Mouse (Mus musculus): ENCODE data around the gene C1qtnf9.

Gene C1qtnf9

GRCm38 (mm10) chr14:60751581-60751980, 16.4 kb upstream of the C1qtnf9 start:
- DNase-seq (ENCODE audit: low spot score in 2 of 2) = no peak

GRCm38 (mm10) chr14:60752892-60753800, 14.8 kb upstream of the C1qtnf9 start:
- DNase-seq (ENCODE audit: low spot score in 2 of 2) = no peak

- DNase-seq (ENCODE audit: low spot score in 2 of 2) = no peak
Observed at GRCm38 (mm10) chr14:60753801-60754126, 14.2 kb upstream of the C1qtnf9 start.

GRCm38 (mm10) chr14:60754656-60755055, 13.3 kb upstream of the C1qtnf9 start:
- no peak for DNase-seq (ENCODE audit: low spot score in 2 of 2)

- DNase-seq (ENCODE audit: low spot score in 2 of 2) = no peak
Observed at GRCm38 (mm10) chr14:60756271-60756670, 11.7 kb upstream of the C1qtnf9 start.

GRCm38 (mm10) chr14:60757265-60757664, 10.7 kb upstream of the C1qtnf9 start:
- no peak for DNase-seq (ENCODE audit: low spot score in 2 of 2)

GRCm38 (mm10) chr14:60757722-60758121, 10.2 kb upstream of the C1qtnf9 start:
- DNase-seq (ENCODE audit: low spot score in 2 of 2) = no peak

- DNase-seq (ENCODE audit: low spot score in 2 of 2) = no peak
Observed at GRCm38 (mm10) chr14:60759097-60759496, 8.8 kb upstream of the C1qtnf9 start.

- DNase-seq (ENCODE audit: low spot score in 2 of 2) = no peak
Observed at GRCm38 (mm10) chr14:60761801-60762200, 6.1 kb upstream of the C1qtnf9 start.

- DNase-seq (ENCODE audit: low spot score in 2 of 2) = no peak
Observed at GRCm38 (mm10) chr14:60762754-60763153, 5.2 kb upstream of the C1qtnf9 start.

GRCm38 (mm10) chr14:60763746-60764145, 4.2 kb upstream of the C1qtnf9 start:
- DNase-seq (ENCODE audit: low spot score in 2 of 2) = no peak

GRCm38 (mm10) chr14:60764526-60764925, 3.4 kb upstream of the C1qtnf9 start:
- no peak for DNase-seq (ENCODE audit: low spot score in 2 of 2)

GRCm38 (mm10) chr14:60765025-60765424, 2.9 kb upstream of the C1qtnf9 start:
- DNase-seq (ENCODE audit: low spot score in 2 of 2) = no peak

GRCm38 (mm10) chr14:60769340-60769739, 1.4 kb downstream of the C1qtnf9 start:
- DNase-seq (ENCODE audit: low spot score in 2 of 2) = no peak

- DNase-seq (ENCODE audit: low spot score in 2 of 2) = no peak
Observed at GRCm38 (mm10) chr14:60770594-60770993, 2.7 kb downstream of the C1qtnf9 start.

GRCm38 (mm10) chr14:60771057-60771456, 3.1 kb downstream of the C1qtnf9 start:
- peak; percentile 47 to 49 for DNase-seq (ENCODE audit: low spot score in 2 of 2)

- DNase-seq (ENCODE audit: low spot score in 2 of 2) = no peak
Observed at GRCm38 (mm10) chr14:60773476-60773875, 5.5 kb downstream of the C1qtnf9 start.

GRCm38 (mm10) chr14:60776521-60776920, 8.6 kb downstream of the C1qtnf9 start:
- DNase-seq (ENCODE audit: low spot score in 2 of 2) = no peak

- no peak for DNase-seq (ENCODE audit: low spot score in 2 of 2)
Observed at GRCm38 (mm10) chr14:60777485-60777919, 9.6 kb downstream of the C1qtnf9 start.

- no peak for DNase-seq (ENCODE audit: low spot score in 2 of 2)
Observed at GRCm38 (mm10) chr14:60779198-60779597, 11.3 kb downstream of the C1qtnf9 start.

GRCm38 (mm10) chr14:60782121-60782656, 14.3 kb downstream of the C1qtnf9 start:
- DNase-seq (ENCODE audit: low spot score in 2 of 2) = no peak

- DNase-seq (ENCODE audit: low spot score in 2 of 2) = no peak
Observed at GRCm38 (mm10) chr14:60783196-60783595, 15.3 kb downstream of the C1qtnf9 start.
